9 mouse cellular contexts compared by ENCODE assay signal in the genomic region with DNA sequence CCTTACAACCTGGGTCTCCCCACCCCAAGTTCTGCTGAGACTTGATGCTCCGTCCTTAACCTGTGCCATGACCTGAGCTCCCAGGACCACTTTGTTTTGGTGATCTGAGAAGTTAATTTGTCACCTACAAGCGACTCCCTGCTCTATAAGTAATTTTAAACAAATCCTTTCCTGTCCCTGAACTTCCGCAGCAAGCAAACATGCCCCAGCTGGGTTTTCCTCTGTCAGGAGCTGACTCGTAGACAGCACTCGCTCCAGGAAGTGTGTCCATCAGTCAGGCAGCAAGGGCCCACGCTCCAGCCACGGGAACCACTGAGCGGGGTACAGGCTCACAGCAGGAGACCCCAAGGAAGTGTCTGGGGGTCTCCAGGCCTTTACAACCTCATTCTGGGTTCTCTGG.
DNase-seq lines count a peak whose midpoint lies in the region; ATAC-seq and TF ChIP-seq lines count a peak whose summit lies in the region.
"Had no signal": no experiment of that assay in that cellular context is flagged by ENCODE, and none has a peak within 500 bp of the region (broad histone marks: within the 10 kb centered on the region; RNA-seq: fewer than 3 reads in every experiment).

No protein-coding gene starts in this region.

- no peaks in the 10 kb centered on the region for H3K9me3 ChIP-seq in forebrain, postnatal 0 days (ENCODE audit: low read length)
- no peaks in the 10 kb centered on the region for H3K9me3 ChIP-seq in limb, embryonic 15.5 days
- H3K9me3 ChIP-seq in stomach, embryonic 16.5 days (replicated peaks; ENCODE audit: control insufficient read depth, low read length), result no peaks in the 10 kb centered on the region

- H3K9ac ChIP-seq in liver, adult 2 months (ENCODE audit: low read depth, low read length), result no peak overlapping the region
- no peak overlapping the region for H3K9ac ChIP-seq in forebrain, postnatal 0 days
- no peak overlapping the region for H3K9ac ChIP-seq in limb, embryonic 15.5 days
- H3K9ac ChIP-seq in stomach, embryonic 16.5 days (ENCODE audit: low read length), result 0 out of 2 replicates have a peak overlapping the region, but pooled peaks have one; percentile 12

- TF ChIP-seq CTCF in liver, adult 2 months (IDR thresholded peaks at IDR 0.05; ENCODE audit: low read depth, low read length), result no peak
- TF ChIP-seq CTCF in forebrain, postnatal 0 days (IDR thresholded peaks at IDR 0.05; ENCODE audit: low read depth), result no peak

- H3K79me2 ChIP-seq in liver, adult 2 months (ENCODE audit: control insufficient read depth, insufficient read depth, low read length), result peaks cover 19% of the 10 kb centered on the region; the same call in 1 of the 2 replicates

- 0 out of 2 replicates have a peak overlapping the region, but pooled peaks have one; percentile 24 for H3K27ac ChIP-seq in liver, adult 2 months (replicated peaks; ENCODE audit: insufficient read depth, low read depth, low read length)
- peak overlapping the region; percentile 54; the same call in 1 of the 2 replicates for H3K27ac ChIP-seq in forebrain, postnatal 0 days (ENCODE audit: low read depth, low read length)
- H3K27ac ChIP-seq in limb, embryonic 15.5 days, result peak overlapping the region; percentile 23
- peak overlapping the region; percentile 82 for H3K27ac ChIP-seq in stomach, embryonic 16.5 days (ENCODE audit: low read length)

- no peak for ATAC-seq in forebrain, postnatal 0 days
- ATAC-seq in limb, embryonic 15.5 days (ENCODE audit: insufficient number of reproducible peaks, low FRiP score, low TSS enrichment, low read depth), result no peak
- ATAC-seq in stomach, embryonic 16.5 days (ENCODE audit: insufficient read depth, low FRiP score), result no peak

- H3K36me3 ChIP-seq in liver, adult 2 months (ENCODE audit: control insufficient read depth, insufficient read depth, low read length), result peaks cover 2% of the 10 kb centered on the region; the same call in 1 of the 2 replicates
- H3K36me3 ChIP-seq in forebrain, postnatal 0 days (ENCODE audit: insufficient read depth), result no peaks in the 10 kb centered on the region
- peaks cover 11% of the 10 kb centered on the region; the same call in 1 of the 2 replicates for H3K36me3 ChIP-seq in limb, embryonic 15.5 days
- H3K36me3 ChIP-seq in stomach, embryonic 16.5 days (ENCODE audit: control insufficient read depth, insufficient read depth, low read length), result no peaks in the 10 kb centered on the region
- H3K36me3 ChIP-seq: G1E had no signal

- no peak overlapping the region for H3K4me2 ChIP-seq in forebrain, postnatal 0 days (ENCODE audit: low read depth)
- no peak overlapping the region for H3K4me2 ChIP-seq in limb, embryonic 15.5 days
- H3K4me2 ChIP-seq in stomach, embryonic 16.5 days (ENCODE audit: low read depth, low read length), result no peak overlapping the region

- WGBS in liver, adult 2 months, result 30% methylated on average over 8 of the region's 8 CpGs
- WGBS in forebrain, postnatal 0 days, result 26% methylated on average over 8 of the region's 8 CpGs
- whole genome bisulfite sequencing in limb, embryonic 15.5 days, result 35% methylated on average over 8 of the region's 8 CpGs
- 12% methylated on average over 8 of the region's 8 CpGs for WGBS in stomach, embryonic 16.5 days

- peaks cover 6% of the 10 kb centered on the region for H3K4me1 ChIP-seq in liver, adult 2 months (ENCODE audit: control insufficient read depth, insufficient read depth, low read length)
- H3K4me1 ChIP-seq in forebrain, postnatal 0 days (ENCODE audit: insufficient read depth), result peaks cover 19% of the 10 kb centered on the region
- H3K4me1 ChIP-seq in limb, embryonic 15.5 days, result peaks cover 60% of the 10 kb centered on the region
- H3K4me1 ChIP-seq in stomach, embryonic 16.5 days (ENCODE audit: control insufficient read depth, insufficient read depth, low read length), result peaks cover 49% of the 10 kb centered on the region

- DNase-seq in liver, adult 2 months (ENCODE audit: extremely low read depth, low read depth, low spot score), result no peak
- no peak for DNase-seq in liver
- no peak for DNase-seq in forebrain, postnatal 0 days
- no peak for DNase-seq in gastrocnemius, postnatal 25 days
- DNase-seq in frontal cortex, postnatal 10 days (ENCODE audit: low spot score in 2 of 2), result no peak
- DNase-seq: left cerebral cortex, postnatal 4 days had no signal

- no peak overlapping the region for H3K4me3 ChIP-seq in liver, adult 2 months (ENCODE audit: insufficient read depth, low read depth, low read length)
- H3K4me3 ChIP-seq in forebrain, postnatal 0 days (ENCODE audit: low read depth, low read length), result no peak overlapping the region
- no peak overlapping the region for H3K4me3 ChIP-seq in limb, embryonic 15.5 days
- no peak overlapping the region for H3K4me3 ChIP-seq in stomach, embryonic 16.5 days (replicated peaks; ENCODE audit: low read length)

- TF ChIP-seq POLR2A in liver, adult 2 months (IDR thresholded peaks at IDR 0.05; ENCODE audit: extremely low read depth, insufficient read depth, low read length), result no peak

- no peaks in the 10 kb centered on the region for H3K27me3 ChIP-seq in liver, adult 2 months (ENCODE audit: control insufficient read depth, insufficient read depth, low read length)
- H3K27me3 ChIP-seq in forebrain, postnatal 0 days (ENCODE audit: insufficient read depth, low read length), result no peaks in the 10 kb centered on the region
- H3K27me3 ChIP-seq in limb, embryonic 15.5 days, result no peaks in the 10 kb centered on the region
- no peaks in the 10 kb centered on the region for H3K27me3 ChIP-seq in stomach, embryonic 16.5 days (ENCODE audit: control insufficient read depth, insufficient read depth, low read length)

Comparison
In these comparisons a context has a peak if more than half of its experiments do, and no peak if none do; other contexts are left out.
1. H3K27ac ChIP-seq: peak in every context shown above with its lines; median percentile 82 in stomach, embryonic 16.5 days; 54 in forebrain, postnatal 0 days; 24 in liver, adult 2 months; 23 in limb, embryonic 15.5 days.